Comparison of ENCODE assay signal across 18 mouse cellular contexts in the genomic region with DNA sequence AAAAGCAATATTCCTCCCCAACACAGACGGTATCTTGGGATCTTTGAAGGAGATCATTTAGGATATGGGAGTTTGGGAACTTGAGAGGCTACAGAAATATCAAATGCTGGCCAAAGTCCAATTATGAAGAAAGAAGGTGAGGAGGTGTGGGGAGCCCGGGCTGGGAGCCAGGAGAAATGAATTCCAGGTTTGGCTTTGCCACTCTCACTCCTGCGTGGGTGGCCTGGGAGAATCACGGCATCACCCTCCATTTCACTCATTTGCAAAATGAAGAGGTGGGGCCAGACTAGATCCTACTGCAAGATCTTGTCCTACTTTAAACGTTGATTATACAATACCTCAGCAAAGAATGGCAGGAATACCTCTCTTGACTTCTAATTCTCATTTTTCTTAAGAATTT. TPM values are rescaled to one million over a fixed set of nuclear protein-coding genes. Genes with fewer than 3 reads are reported as not detected.
DNase-seq lines count a peak whose midpoint lies in the region; ATAC-seq lines count a peak whose summit lies in the region.
"Had no signal": no experiment of that assay in that cellular context is flagged by ENCODE, and none has a peak within 500 bp of the region (broad histone marks: within the 10 kb centered on the region; RNA-seq: fewer than 3 reads in every experiment).

No protein-coding gene starts in this region.

- no peak overlapping the region for H3K4me3 ChIP-seq in stomach, embryonic 16.5 days (replicated peaks; ENCODE audit: low read length)
- H3K4me3 ChIP-seq: heart, embryonic 15.5 days; intestine, embryonic 15.5 days; layer of hippocampus, adult 2 months; limb, embryonic 12.5 days; liver, embryonic 15.5 days; stomach, embryonic 15.5 days had no signal

- DNase-seq in cerebellum, postnatal 14 days = peak; percentile 65 to 71
- DNase-seq in cerebellum, adult 11-12 months = no peak
- peak; percentile 85 for DNase-seq in right cerebral cortex, adult 18-20 months
- no peak for DNase-seq in right cerebral cortex, postnatal 4 days
- peak; percentile 30 to 85 for DNase-seq in left cerebral cortex, adult 8-10 months (ENCODE audit: low spot score in 2 of 2)
- DNase-seq in ovary, postnatal 10 days (ENCODE audit: low spot score) = no peak
- DNase-seq in kidney, postnatal 25 days = no peak
- DNase-seq: lung, postnatal 36 days had no signal

- H3K4me2 ChIP-seq in stomach, embryonic 16.5 days (ENCODE audit: low read depth, low read length) = no peak overlapping the region
- H3K4me2 ChIP-seq: heart, embryonic 15.5 days; intestine, embryonic 15.5 days; limb, embryonic 12.5 days; liver, embryonic 15.5 days; midbrain, embryonic 11.5 days; stomach, embryonic 15.5 days had no signal

- no peaks in the 10 kb centered on the region for H3K36me3 ChIP-seq in stomach, embryonic 16.5 days (ENCODE audit: control insufficient read depth, insufficient read depth, low read length)
- H3K36me3 ChIP-seq: heart, embryonic 15.5 days; intestine, embryonic 15.5 days; limb, embryonic 12.5 days; liver, embryonic 15.5 days; stomach, embryonic 15.5 days had no signal

- no peak overlapping the region for H3K9ac ChIP-seq in stomach, embryonic 16.5 days (ENCODE audit: low read length)
- H3K9ac ChIP-seq: heart, embryonic 15.5 days; intestine, embryonic 15.5 days; limb, embryonic 12.5 days; liver, embryonic 15.5 days; stomach, embryonic 15.5 days had no signal

- ATAC-seq in stomach, embryonic 16.5 days (ENCODE audit: insufficient read depth, low FRiP score) = peak; percentile 37; the same call in 1 of the 2 replicates
- ATAC-seq: intestine, embryonic 15.5 days had no signal

- H3K27ac ChIP-seq in stomach, embryonic 16.5 days (ENCODE audit: low read length) = no peak overlapping the region; the same call in 1 of the 2 replicates
- H3K27ac ChIP-seq: heart, embryonic 15.5 days; intestine, embryonic 15.5 days; layer of hippocampus, adult 2 months; limb, embryonic 12.5 days; liver, embryonic 15.5 days; stomach, embryonic 15.5 days had no signal

- no peaks in the 10 kb centered on the region for H3K4me1 ChIP-seq in stomach, embryonic 16.5 days (ENCODE audit: control insufficient read depth, insufficient read depth, low read length)
- H3K4me1 ChIP-seq: intestine, embryonic 15.5 days; limb, embryonic 12.5 days; liver, embryonic 15.5 days; stomach, embryonic 15.5 days had no signal

- WGBS in stomach, embryonic 16.5 days = 62% methylated on average over 5 of the region's 5 CpGs

- H3K27me3 ChIP-seq in stomach, embryonic 16.5 days (ENCODE audit: control insufficient read depth, insufficient read depth, low read length) = no peaks in the 10 kb centered on the region
- H3K27me3 ChIP-seq: heart, embryonic 15.5 days; intestine, embryonic 15.5 days; limb, embryonic 12.5 days; liver, embryonic 15.5 days; stomach, embryonic 15.5 days had no signal

- H3K9me3 ChIP-seq in stomach, embryonic 16.5 days (replicated peaks; ENCODE audit: control insufficient read depth, low read length) = no peaks in the 10 kb centered on the region
- H3K9me3 ChIP-seq: heart, embryonic 15.5 days; intestine, embryonic 15.5 days; limb, embryonic 12.5 days; liver, embryonic 15.5 days; stomach, embryonic 15.5 days had no signal

RNA-seq across cellular contexts. Expression of a gene that starts 5.1 kb away (rescaled TPM):
- total RNA-seq in left cerebral cortex, adult 8-10 months (2022) = not detected
- 71.1 and 80.8 TPM in 2 replicates for polyA plus RNA-seq in stomach, embryonic 16.5 days (2015; fragmentation: Nextera tagmentation; extraction: Ambion mirVana)
- total RNA-seq: heart, adult 18-20 months; layer of hippocampus, adult 2 months had no signal
- polyA plus RNA-seq: hindbrain, embryonic 11.5 days; liver, embryonic 15.5 days; midbrain, embryonic 11.5 days had no signal

Comparison
In these comparisons a context has a peak if more than half of its experiments do, and no peak if none do; other contexts are left out.
1. DNase-seq: peak in cerebellum, postnatal 14 days (2 of 2), right cerebral cortex, adult 18-20 months (single experiment) and left cerebral cortex, adult 8-10 months (2 of 2); none in cerebellum, adult 11-12 months (single experiment), right cerebral cortex, postnatal 4 days (single experiment), ovary, postnatal 10 days (single experiment) and kidney, postnatal 25 days (0 of 2).